In the genomic region with DNA sequence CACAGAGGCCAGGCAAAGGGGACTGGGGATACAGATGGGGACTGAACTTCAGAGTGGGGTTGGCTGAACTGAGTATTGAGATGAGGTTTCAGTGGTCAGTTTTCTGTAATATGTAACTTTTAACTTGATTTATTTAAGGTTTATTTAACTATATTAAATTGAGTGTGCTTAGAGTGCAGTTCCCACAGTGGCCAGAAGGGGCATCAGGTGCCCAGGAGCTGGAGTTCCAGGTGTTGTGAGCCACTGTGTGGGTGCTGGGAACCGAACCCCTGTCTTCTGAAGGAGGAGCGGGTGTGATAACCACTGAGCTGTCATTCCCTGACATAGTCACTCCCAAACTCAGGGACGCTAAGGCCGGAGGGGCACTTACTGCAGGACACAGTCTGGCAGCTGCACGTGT, we compare ENCODE assay signal across 1 mouse cellular context.
TF ChIP-seq lines count a peak whose summit lies in the region.

No protein-coding gene starts in this region.

TF ChIP-seq in CH12.LX, 34 proteins besides CTCF, POLR2A, EP300 and RAD21:
- TF ChIP-seq E2F4 (IDR thresholded peaks at IDR 0.05; ENCODE audit: insufficient replicate concordance, low read depth, low read length) = no peak
- no peak for TF ChIP-seq MXI1 (IDR thresholded peaks at IDR 0.05; ENCODE audit: low read depth, low read length)
- no peak for TF ChIP-seq ZMIZ1 (IDR thresholded peaks at IDR 0.05; ENCODE audit: low read depth, low read length)
- no peak for TF ChIP-seq POLR2AphosphoS2 (IDR thresholded peaks at IDR 0.05; ENCODE audit: low read depth, low read length)
- TF ChIP-seq ELF1 (IDR thresholded peaks at IDR 0.05; ENCODE audit: low read depth, low read length) = no peak
- TF ChIP-seq CHD2 (IDR thresholded peaks at IDR 0.05; ENCODE audit: low read length) = no peak
- TF ChIP-seq MEF2A (IDR thresholded peaks at IDR 0.05; ENCODE audit: borderline replicate concordance, low read depth, low read length) = no peak
- TF ChIP-seq PAX5 (IDR thresholded peaks at IDR 0.05; ENCODE audit: low read length) = no peak
- TF ChIP-seq USF2 (conservative IDR thresholded peaks at IDR 0.05; ENCODE audit: low read depth, low read length) = no peak
- TF ChIP-seq ZKSCAN1 (IDR thresholded peaks at IDR 0.05; ENCODE audit: borderline replicate concordance, low read depth, low read length) = no peak
- TF ChIP-seq CHD1 (IDR thresholded peaks at IDR 0.05; ENCODE audit: low read depth, low read length) = no peak
- no peak for TF ChIP-seq IRF4 (IDR thresholded peaks at IDR 0.05; ENCODE audit: low read depth, low read length)
- TF ChIP-seq ETS1 (conservative IDR thresholded peaks at IDR 0.05; ENCODE audit: low read depth, low read length) = no peak
- no peak for TF ChIP-seq KAT2A (IDR thresholded peaks at IDR 0.05; ENCODE audit: insufficient replicate concordance, low read length)
- no peak for TF ChIP-seq JUN (IDR thresholded peaks at IDR 0.05; ENCODE audit: insufficient read depth, low read depth, low read length)
- no peak for TF ChIP-seq MYC (IDR thresholded peaks at IDR 0.05; ENCODE audit: low read depth, low read length)
- TF ChIP-seq GABPA (IDR thresholded peaks at IDR 0.05; ENCODE audit: insufficient replicate concordance, low read depth, low read length) = no peak
